Mouse (Mus musculus) intestine, embryonic 16.5 days (tissue): Measurements from ENCODE around the gene Dpp6. TPM values are rescaled to one million over a fixed set of nuclear protein-coding genes. Genes with fewer than 3 reads are reported as not detected.

Experiments used
- ATAC-seq: fragments of 200-750 bp; cut with Nextera tagmentation; 2 replicates; pipeline ENCODE4 v1.8.0; 2017; ENCODE audit warnings: moderate TSS enrichment, moderate library complexity
- H3K27ac ChIP-seq: fragments of 300-500 bp; sonication (generic); 2 replicates; pipeline ENCODE4 v1.5.1; 2014; ENCODE audit warnings: mild to moderate bottlenecking, low read length
- H3K27me3 ChIP-seq: fragments of 300-500 bp; sonication (generic); replicated peaks from 2 replicates; pipeline ENCODE4 v1.6.1; 2014; ENCODE audit warnings: low read length, control low read depth, mixed read lengths; ENCODE audit not compliant: control insufficient read depth, insufficient read depth
- H3K36me3 ChIP-seq: fragments of 300-500 bp; sonication (generic); 2 replicates; pipeline ENCODE4 v1.6.1; 2014; ENCODE audit warnings: low read length, control low read depth; ENCODE audit not compliant: control insufficient read depth, insufficient read depth
- H3K4me1 ChIP-seq: fragments of 300-500 bp; sonication (generic); 2 replicates; pipeline ENCODE4 v1.6.1; 2014; ENCODE audit warnings: low read length, control low read depth, mixed read lengths; ENCODE audit not compliant: control insufficient read depth, insufficient read depth
- H3K4me2 ChIP-seq: fragments of 300-500 bp; sonication (generic); 2 replicates; pipeline ENCODE4 v1.6.1; 2014; ENCODE audit warnings: low read depth, low read length, control low read depth
- H3K4me3 ChIP-seq: fragments of 300-500 bp; sonication (generic); 2 replicates; pipeline ENCODE4 v1.5.1; 2014; ENCODE audit warnings: mild to moderate bottlenecking, low read length
- H3K9ac ChIP-seq: fragments of 300-500 bp; sonication (generic); 2 replicates; pipeline ENCODE4 v1.6.1; 2014; ENCODE audit warnings: low read depth, low read length
- H3K9me3 ChIP-seq: fragments of 300-500 bp; sonication (generic); 2 replicates; pipeline ENCODE4 v1.6.1; 2016; ENCODE audit warnings: low read length, control low read depth; ENCODE audit not compliant: control insufficient read depth
- WGBS: fragments of 180-500 bp; shearing (Covaris S2); extraction: QIAGEN DNeasy Blood & Tissue Kit; methylation state at CpG from one replicate; pipeline ENCODE4 v1.1.7; 2014; 5-methylcytosine and 5-hydroxymethylcytosine counted together
- polyA plus RNA-seq: library from polyadenylated mRNA; unstranded; fragments of >200 nt; fragmentation: Nextera tagmentation; extraction: Ambion mirVana; gene quantifications from 2 replicates; pipeline ENCODE4 v1.2.1, GENCODE M21; 2015

Gene Dpp6
- polyA plus RNA-seq, 1 experiment from 2014 or later, result 1.3 TPM

DNA sequence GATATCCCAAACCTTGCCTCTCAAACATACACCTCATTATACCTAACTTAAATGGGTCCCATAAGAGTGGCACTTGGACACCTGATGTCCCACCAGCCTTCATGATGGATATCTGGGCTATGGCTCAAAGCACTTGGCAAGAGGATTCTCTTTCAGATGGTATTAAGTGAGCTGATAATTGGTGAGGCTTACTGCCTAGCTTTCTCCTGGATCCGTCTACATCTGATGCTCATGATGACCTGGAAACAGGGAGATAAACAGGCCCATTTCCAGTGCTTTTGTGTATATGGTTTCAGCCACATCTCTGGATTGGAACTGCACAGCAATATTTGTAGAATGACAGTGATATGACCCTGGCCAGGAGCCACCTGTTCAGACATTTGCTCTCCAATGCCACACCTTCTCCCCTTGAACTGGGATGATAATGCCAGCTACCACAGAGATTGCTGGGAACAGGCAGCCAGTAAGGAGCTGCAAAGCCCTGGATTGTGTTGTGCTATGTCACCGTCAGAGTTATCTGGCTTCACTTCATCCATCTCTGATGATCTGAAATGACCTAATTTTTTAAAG, 317.5 kb downstream of the Dpp6 start:
- H3K4me2 ChIP-seq, result no peak overlapping the region
- no peak for ATAC-seq
- WGBS, result 61% methylated on average over 2 of the region's 2 CpGs
- no peaks in the 10 kb centered on the region for H3K27me3 ChIP-seq
- no peaks in the 10 kb centered on the region for H3K9me3 ChIP-seq
- H3K27ac ChIP-seq, result no peak overlapping the region
- no peaks in the 10 kb centered on the region for H3K36me3 ChIP-seq
- H3K4me1 ChIP-seq, result no peaks in the 10 kb centered on the region
- H3K9ac ChIP-seq, result no peak overlapping the region
- H3K4me3 ChIP-seq, result no peak overlapping the region

DNA sequence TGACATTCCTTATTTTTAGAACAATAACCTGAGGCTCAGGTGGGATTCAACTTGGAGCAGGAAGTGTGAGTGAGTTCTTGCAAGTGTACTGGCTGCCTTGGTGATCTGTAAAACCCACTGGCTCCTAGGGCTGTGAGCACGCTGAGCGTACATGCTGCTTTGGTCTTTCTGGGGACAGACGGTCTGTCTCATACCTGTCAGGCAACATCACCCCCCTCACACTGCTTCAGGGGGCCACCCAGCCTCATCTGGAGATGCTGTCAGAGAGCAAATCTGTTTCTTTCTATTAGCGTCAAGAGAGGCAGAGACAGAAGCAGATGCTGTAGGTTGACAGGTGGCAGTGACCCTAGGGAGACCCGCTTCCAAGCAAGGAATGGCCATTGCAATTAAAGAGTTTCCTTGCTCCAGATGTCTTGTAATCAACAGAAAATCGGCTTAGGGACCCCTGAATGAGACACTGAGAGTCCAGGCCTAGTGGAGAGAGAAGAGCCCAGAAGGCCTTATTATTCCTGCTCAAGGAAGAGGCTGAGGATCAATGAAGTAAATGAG, 330.5 kb downstream of the Dpp6 start:
- H3K27me3 ChIP-seq, result no peaks in the 10 kb centered on the region
- H3K4me2 ChIP-seq, result no peak overlapping the region
- H3K4me3 ChIP-seq, result no peak overlapping the region
- H3K36me3 ChIP-seq, result no peaks in the 10 kb centered on the region
- no peak overlapping the region for H3K27ac ChIP-seq
- ATAC-seq, result no peak
- H3K9ac ChIP-seq, result no peak overlapping the region
- no peaks in the 10 kb centered on the region for H3K4me1 ChIP-seq
- WGBS, result 77% methylated on average over 6 of the region's 6 CpGs
- no peaks in the 10 kb centered on the region for H3K9me3 ChIP-seq

DNA sequence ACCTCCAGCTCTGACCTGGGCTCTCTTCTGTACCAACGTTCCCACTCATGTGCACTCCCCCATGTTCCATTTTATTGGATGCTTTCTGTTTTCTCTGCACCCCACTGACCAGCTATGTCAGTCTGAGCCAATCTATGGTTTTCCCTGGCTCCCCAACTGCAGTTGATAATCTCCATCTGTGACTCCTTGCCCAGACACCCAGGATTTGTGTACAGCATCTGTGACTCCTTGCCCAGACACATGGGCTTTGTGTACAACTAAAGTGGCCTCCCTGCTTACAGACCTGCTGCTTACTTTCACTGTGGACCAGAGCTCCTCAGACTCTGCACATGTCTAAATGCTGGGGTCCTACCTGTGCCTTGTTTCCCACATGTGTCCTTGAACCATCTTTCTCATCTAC, 334.0 kb downstream of the Dpp6 start:
- H3K27ac ChIP-seq, result no peak overlapping the region
- ATAC-seq, result no peak
- H3K36me3 ChIP-seq, result no peaks in the 10 kb centered on the region
- no peaks in the 10 kb centered on the region for H3K9me3 ChIP-seq
- no peaks in the 10 kb centered on the region for H3K27me3 ChIP-seq
- H3K9ac ChIP-seq, result no peak overlapping the region
- WGBS, result 74% methylated on average over 1 of the region's 1 CpGs
- no peak overlapping the region for H3K4me2 ChIP-seq
- no peak overlapping the region for H3K4me3 ChIP-seq
- H3K4me1 ChIP-seq, result no peaks in the 10 kb centered on the region

DNA sequence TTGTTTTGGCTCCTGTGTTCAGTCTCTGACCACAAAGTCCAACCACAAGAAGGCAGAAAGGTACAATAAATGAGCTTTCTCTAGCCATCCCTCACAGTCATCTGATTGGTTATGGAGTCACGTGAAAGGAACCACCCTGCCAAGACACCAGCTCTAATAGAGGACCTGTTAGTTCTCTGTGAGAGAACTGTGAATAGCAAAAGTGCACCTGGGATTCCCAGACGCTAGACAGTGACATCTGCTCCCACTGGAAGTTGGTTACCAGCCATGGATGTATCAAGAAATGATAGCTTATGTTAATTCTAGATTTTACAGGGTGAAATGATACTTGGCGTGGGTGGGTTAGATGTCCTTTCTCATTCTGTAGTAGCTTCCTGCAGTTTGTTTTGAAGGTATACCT, 338.7 kb downstream of the Dpp6 start:
- Histone ChIP-seq H3K9me3 (no peaks in the 10 kb centered on the region), H3K4me2 (no peak overlapping the region), H3K36me3 (no peaks in the 10 kb centered on the region), H3K4me1 (no peaks in the 10 kb centered on the region), H3K4me3 (no peak overlapping the region), H3K27ac (no peak overlapping the region), H3K9ac (no peak overlapping the region), H3K27me3 (no peaks in the 10 kb centered on the region)
- WGBS, result 74% methylated on average over 3 of the region's 3 CpGs
- ATAC-seq, result no peak

DNA sequence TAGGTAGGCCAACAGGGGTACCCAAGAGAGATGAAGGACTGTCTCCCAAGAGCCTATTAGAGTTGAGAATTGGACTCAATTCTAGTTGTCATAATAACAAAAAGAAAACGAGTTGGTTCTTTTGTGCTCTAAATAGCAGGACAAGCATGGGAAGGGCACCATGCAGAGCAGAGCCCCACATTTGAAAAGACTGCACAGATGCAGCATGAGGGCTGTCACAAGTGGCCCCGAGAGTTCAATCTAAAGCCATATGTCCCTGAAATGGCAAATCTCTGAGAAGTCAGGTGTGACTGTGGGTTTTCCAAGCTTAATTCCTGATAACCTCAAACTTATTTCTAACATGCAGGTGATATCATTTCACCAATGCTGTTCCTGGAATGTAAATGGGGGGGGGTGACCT, 339.4 kb downstream of the Dpp6 start:
- Histone ChIP-seq H3K27ac (no peak overlapping the region), H3K36me3 (no peaks in the 10 kb centered on the region), H3K4me1 (no peaks in the 10 kb centered on the region), H3K9me3 (no peaks in the 10 kb centered on the region), H3K4me3 (no peak overlapping the region), H3K27me3 (no peaks in the 10 kb centered on the region), H3K4me2 (no peak overlapping the region), H3K9ac (no peak overlapping the region)
- ATAC-seq, result no peak
- WGBS, result 64% methylated on average over 2 of the region's 2 CpGs

DNA sequence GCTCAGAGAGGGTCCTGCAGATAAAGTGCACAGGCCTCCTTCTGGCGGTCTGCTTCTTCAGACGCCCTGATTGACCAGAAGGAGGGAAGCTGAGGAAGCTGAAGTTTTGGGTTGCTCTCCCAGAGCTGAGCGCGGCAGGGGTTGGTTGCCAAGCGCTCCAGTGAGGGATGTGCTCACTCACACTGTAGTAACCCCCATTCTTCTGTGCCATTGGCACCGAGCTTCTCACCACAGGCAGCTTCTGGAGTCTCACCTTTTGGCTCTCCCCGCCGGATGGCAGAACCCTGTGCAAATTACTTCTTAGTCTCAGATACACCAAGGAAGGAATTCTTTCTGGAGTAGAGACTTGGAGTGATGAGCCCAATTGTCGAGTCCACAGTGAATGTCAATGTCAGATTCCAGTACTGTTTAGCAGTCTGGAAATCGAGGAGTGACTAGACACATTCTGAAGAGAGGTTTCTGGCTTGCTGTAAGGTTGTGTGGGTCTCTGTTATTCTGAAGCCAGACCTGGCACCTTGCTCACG, 344.2 kb downstream of the Dpp6 start:
- no peak overlapping the region for H3K4me3 ChIP-seq
- no peak overlapping the region for H3K4me2 ChIP-seq
- 64% methylated on average over 11 of the region's 11 CpGs for WGBS
- H3K4me1 ChIP-seq, result no peaks in the 10 kb centered on the region
- no peaks in the 10 kb centered on the region for H3K9me3 ChIP-seq
- no peak overlapping the region for H3K9ac ChIP-seq
- no peaks in the 10 kb centered on the region for H3K27me3 ChIP-seq
- H3K27ac ChIP-seq, result no peak overlapping the region
- no peak for ATAC-seq
- no peaks in the 10 kb centered on the region for H3K36me3 ChIP-seq

DNA sequence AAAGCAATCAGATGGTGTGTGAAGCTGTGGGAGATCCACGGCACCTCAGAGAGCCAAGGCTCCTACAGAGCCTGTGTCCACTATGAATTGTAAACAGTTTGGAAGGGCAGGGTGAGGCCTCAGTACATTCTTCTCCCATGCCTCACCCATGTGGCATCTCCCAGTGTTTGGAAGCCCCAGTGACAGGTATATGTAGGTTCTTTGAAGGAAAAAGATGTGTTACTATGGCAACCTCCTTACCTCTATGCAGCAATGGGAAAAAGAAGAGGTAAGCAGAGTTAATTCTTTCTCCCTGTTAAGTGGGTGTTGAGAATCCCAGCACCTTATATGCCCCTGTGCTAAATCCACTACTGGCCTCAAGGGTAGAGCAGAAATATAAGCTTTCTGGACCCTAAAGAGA, 351.5 kb downstream of the Dpp6 start:
- H3K9ac ChIP-seq, result no peak overlapping the region
- no peak overlapping the region for H3K27ac ChIP-seq
- H3K36me3 ChIP-seq, result no peaks in the 10 kb centered on the region
- no peak for ATAC-seq
- 59% methylated on average over 1 of the region's 1 CpGs for WGBS
- no peaks in the 10 kb centered on the region for H3K4me1 ChIP-seq
- no peak overlapping the region for H3K4me3 ChIP-seq
- no peaks in the 10 kb centered on the region for H3K27me3 ChIP-seq
- H3K4me2 ChIP-seq, result no peak overlapping the region
- H3K9me3 ChIP-seq, result no peaks in the 10 kb centered on the region

DNA sequence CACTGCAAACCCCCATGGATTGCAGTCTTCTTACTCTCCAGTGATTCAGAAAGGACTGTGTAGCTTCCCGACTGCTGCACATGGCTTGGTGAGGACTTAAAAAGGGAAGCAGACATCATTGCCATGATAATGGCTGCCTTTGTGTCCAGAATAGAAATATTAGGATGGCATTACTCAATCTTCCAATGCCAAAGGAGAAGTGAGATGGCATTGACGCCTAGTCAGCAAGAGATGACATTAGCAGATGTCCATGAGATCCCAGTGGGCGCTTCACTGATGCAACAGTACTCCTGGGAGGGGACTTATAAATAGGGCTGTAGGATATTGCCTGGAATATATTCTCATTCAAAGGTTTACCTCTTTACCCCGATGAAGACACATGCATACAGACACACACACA, 368.0 kb downstream of the Dpp6 start:
- no peak overlapping the region for H3K27ac ChIP-seq
- no peak overlapping the region for H3K9ac ChIP-seq
- 75% methylated on average over 4 of the region's 4 CpGs for WGBS
- no peak for ATAC-seq
- no peak overlapping the region for H3K4me2 ChIP-seq
- H3K27me3 ChIP-seq, result no peaks in the 10 kb centered on the region
- no peaks in the 10 kb centered on the region for H3K36me3 ChIP-seq
- no peaks in the 10 kb centered on the region for H3K4me1 ChIP-seq
- H3K9me3 ChIP-seq, result no peaks in the 10 kb centered on the region
- no peak overlapping the region for H3K4me3 ChIP-seq

DNA sequence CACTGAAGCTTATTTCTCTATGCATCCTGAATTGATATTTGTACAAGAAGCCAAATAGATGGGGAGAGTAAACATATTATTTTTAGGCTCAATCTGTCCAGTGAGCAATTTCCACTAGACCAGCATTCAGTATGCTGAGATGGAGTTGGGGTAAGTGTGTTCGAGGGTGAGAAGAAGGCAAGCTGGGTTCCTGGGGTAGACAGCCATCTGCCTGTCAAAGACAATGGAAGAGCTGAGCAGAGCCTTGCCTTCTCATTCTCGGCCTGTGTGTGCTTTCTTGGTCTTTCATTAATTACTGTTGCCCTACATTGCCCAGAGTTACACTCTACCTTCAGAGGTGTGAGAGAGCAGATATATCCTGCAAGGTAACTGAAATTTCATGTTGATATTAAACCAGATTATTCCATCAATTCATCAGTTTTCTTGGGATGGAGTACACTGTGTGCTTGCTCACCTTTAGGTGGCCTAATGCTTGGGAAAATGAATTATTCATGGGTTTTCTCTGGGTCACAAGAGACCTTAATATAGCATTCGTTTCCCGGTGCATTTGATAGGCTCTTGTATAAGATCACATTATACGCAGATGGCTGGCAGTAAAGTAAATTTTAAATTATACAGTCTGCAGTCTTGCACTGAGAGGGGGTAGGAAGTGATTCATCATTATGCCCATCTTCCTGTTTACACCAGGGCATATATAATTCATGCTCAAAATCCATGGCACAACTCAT, 374.4 kb downstream of the Dpp6 start:
- 61% methylated on average over 5 of the region's 5 CpGs for WGBS
- no peak overlapping the region for H3K4me3 ChIP-seq
- ATAC-seq, result no peak

More for the DNA sequence above, 374.4 kb downstream of the Dpp6 start:
- Histone ChIP-seq H3K9ac (no peak overlapping the region), H3K36me3 (no peaks in the 10 kb centered on the region), H3K4me1 (no peaks in the 10 kb centered on the region), H3K9me3 (no peaks in the 10 kb centered on the region), H3K27me3 (no peaks in the 10 kb centered on the region), H3K27ac (no peak overlapping the region), H3K4me2 (no peak overlapping the region)
